Mouse (Mus musculus) bone marrow, adult 2 months (tissue): ENCODE data around the gene Dusp6. TPM values are rescaled to one million over a fixed set of nuclear protein-coding genes. Genes with fewer than 3 reads are reported as not detected.

Experiments used
- H3K27ac ChIP-seq: fragments of 200-500 bp; 2 replicates; pipeline ENCODE4 v1.5.1; 2012; ENCODE audit warnings: low read depth, mild to moderate bottlenecking, control low read depth, inconsistent platforms, low read length; ENCODE audit not compliant: control insufficient read depth, poor library complexity, insufficient read depth
- H3K4me1 ChIP-seq: fragments of 200-500 bp; 2 replicates; pipeline ENCODE4 v1.6.1; 2011; ENCODE audit warnings: low read length; ENCODE audit not compliant: control insufficient read depth, insufficient read depth
- H3K4me3 ChIP-seq: fragments of 200-500 bp; replicated peaks from 2 replicates; pipeline ENCODE3; 2011; ENCODE audit warnings: mild to moderate bottlenecking, low read depth, low read length, control low read depth; ENCODE audit not compliant: control insufficient read depth
- CTCF ChIP-seq: fragments of 200-500 bp; IDR thresholded peaks from 2 replicates; pipeline ENCODE4 v1.5.1; 2011; ENCODE audit warnings: low read length, control low read depth; ENCODE audit not compliant: control insufficient read depth, insufficient read depth
- POLR2A ChIP-seq: fragments of 200-500 bp; IDR thresholded peaks from 2 replicates; pipeline ENCODE4 v1.6.1; 2011; ENCODE audit warnings: low read depth, mild to moderate bottlenecking, control low read depth, low read length, borderline replicate concordance; ENCODE audit not compliant: control insufficient read depth
- WGBS: fragments of 180-500 bp; shearing (Covaris S2); methylation state at CpG from one replicate; pipeline ENCODE4 v1.1.7; 2018; 5-methylcytosine and 5-hydroxymethylcytosine counted together
- polyA plus RNA-seq: library from polyadenylated mRNA; stranded (reverse); fragments of >200 nt; gene quantifications from 2 replicates; pipeline ENCODE4 v1.2.4, GENCODE M21; 2011; ENCODE audit warnings: low replicate concordance; ENCODE audit not compliant: missing spikeins, insufficient read depth, insufficient read length

Dusp6 gene
- polyA plus RNA-seq, 1 experiment: 43.1 TPM

DNA sequence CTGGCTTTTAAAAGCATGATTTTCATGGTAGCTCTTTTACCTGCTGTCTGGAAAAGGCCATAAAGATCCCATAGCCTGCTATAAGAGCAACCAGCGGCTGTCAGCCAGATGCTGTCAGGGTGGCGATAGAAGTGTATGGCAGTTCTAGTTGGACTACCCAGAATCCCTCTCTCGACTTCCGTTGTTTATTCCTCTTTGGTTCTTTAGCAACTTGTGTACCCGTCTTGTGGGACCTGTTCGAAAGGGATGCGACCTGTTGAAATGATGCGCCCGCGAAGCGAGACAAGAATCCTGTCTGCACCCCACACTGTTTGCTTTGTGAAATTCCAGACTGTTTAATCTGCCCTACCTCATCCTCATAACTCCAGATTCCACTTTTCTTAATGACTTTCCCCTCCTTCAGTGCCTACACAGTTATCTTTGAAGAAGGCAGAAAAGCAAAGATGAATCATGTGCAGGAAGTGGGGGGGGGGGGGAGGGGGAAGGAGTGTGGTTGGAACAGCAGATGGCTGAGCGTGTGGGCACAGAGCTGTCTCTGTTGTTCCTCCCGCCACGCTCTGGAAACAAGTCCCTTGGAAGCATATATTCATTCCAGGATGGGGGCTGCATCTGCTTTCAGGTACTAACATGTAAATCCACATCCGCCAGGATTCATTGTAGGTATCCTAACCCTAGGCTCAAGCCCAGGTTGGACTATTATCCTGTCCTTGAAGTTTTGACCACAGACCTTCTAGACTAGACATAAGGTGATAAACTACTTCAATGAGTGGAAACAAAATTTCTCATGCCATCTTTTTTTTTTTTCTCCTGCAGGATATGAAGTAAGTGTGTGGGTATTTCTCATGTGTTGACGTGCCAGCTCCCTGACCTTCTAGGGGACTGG lies 21.0 kb upstream of the Dusp6 start:
- peak overlapping the region; percentile 26 for H3K4me3 ChIP-seq

GRCm38 (mm10) chr10:99242721-99243120 lies 20.3 kb upstream of the Dusp6 start:
- H3K4me1 ChIP-seq: peaks cover 2% of the 10 kb centered on the region
- TF ChIP-seq CTCF: no peak
- no peak for TF ChIP-seq POLR2A
- no peak overlapping the region for H3K4me3 ChIP-seq
- H3K27ac ChIP-seq: no peak overlapping the region
- WGBS: 66% methylated on average over 10 of the region's 10 CpGs

More for the DNA sequence above, 21.0 kb upstream of the Dusp6 start:
- WGBS: 17% methylated on average over 16 of the region's 16 CpGs
- H3K4me1 ChIP-seq: peaks cover 2% of the 10 kb centered on the region
- no peak for TF ChIP-seq CTCF
- no peak for TF ChIP-seq POLR2A
- peak overlapping the region; percentile 46; the same call in 1 of the 2 replicates for H3K27ac ChIP-seq

DNA sequence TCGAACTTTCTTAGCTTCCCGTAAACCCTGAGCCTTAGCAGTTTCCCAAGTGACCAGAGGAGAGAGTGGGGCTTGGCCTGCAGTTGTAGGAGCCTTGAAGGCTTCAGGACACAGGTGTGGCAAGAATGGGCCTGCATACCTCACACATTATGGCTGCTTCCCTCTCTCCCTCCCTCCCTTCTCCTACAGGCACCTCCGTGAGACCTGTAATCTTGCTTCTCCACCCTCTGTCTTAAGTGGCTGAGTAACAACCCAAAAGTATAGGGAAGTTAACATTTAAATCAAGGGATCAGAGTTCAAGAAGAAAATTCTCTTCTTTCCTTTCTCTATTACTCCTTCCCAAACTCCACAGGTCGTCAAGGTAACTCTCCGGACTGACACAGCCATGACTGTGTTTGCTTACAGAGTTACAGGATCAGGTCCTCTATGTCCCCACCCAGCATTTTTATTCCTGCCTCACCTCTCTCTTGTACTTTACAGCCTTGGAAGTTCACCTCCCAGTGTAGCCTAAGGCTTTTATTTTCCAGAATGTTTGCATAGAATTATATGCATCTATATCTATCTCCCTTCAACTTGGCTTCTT lies 19.0 kb upstream of the Dusp6 start:
- H3K4me1 ChIP-seq: peaks cover 2% of the 10 kb centered on the region
- no peak overlapping the region for H3K27ac ChIP-seq
- WGBS: 63% methylated on average over 5 of the region's 5 CpGs
- TF ChIP-seq POLR2A (no peak), CTCF (no peak)
- no peak overlapping the region for H3K4me3 ChIP-seq

- H3K4me1 ChIP-seq: peaks cover 2% of the 10 kb centered on the region
- TF ChIP-seq CTCF (no peak), POLR2A (no peak)
- WGBS: 51% methylated on average over 7 of the region's 7 CpGs
- H3K4me3 ChIP-seq: no peak overlapping the region
- no peak overlapping the region for H3K27ac ChIP-seq
These were observed 18.3 kb upstream of the Dusp6 start for GRCm38 (mm10) chr10:99244655-99245260.

- H3K27ac ChIP-seq: no peak overlapping the region
- TF ChIP-seq CTCF (no peak), POLR2A (no peak)
These were observed 16.1 kb upstream of the Dusp6 start for GRCm38 (mm10) chr10:99246797-99247508.

DNA sequence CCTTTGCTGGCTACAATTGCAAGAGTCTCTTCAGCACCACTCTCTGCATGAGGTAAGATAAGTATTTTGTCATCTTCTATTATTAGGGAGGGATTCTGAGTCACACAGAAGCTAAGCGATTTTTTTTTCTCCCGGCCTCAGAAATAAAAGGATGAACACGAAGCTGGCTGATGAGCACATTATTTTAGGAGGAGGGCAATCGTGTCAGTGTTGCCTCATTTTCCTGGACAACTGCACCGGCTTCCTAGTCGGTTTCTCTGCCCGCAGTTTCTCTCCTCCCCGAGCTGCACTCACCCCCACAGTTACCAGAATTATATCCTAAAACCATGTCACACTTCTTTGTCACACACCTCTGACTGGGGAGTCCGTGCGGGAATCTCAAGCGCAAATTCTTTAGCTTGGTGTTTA lies 12.2 kb upstream of the Dusp6 start:
- TF ChIP-seq POLR2A (no peak), CTCF (no peak)

More at GRCm38 (mm10) chr10:99246797-99247508, 16.1 kb upstream of the Dusp6 start:
- WGBS: 62% methylated on average over 20 of the region's 20 CpGs
- no peak overlapping the region for H3K4me3 ChIP-seq
- no peaks in the 10 kb centered on the region; the same call in 1 of the 2 replicates for H3K4me1 ChIP-seq

DNA sequence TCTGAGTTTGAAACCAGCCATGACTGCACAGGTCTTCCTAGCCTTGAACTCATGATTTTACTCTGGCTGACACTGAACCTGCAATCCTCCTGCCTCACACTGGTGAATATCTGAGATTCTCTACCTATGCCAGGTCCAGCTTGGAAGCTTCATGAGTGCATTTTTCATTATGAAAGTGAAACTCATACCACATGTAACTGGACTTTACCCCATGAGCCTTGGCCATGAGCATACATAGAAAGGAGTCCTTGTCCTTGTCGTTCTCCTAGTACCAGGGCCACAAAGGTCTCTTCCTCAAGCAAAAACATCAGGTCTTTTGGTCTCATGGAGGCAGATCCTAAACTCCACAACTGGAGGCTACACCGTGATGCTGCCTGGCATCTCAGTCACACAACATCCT lies 9.6 kb upstream of the Dusp6 start:
- no peak overlapping the region for H3K27ac ChIP-seq
- WGBS: 77% methylated on average over 2 of the region's 2 CpGs
- TF ChIP-seq CTCF: no peak
- no peak for TF ChIP-seq POLR2A
- no peaks in the 10 kb centered on the region; the same call in 1 of the 2 replicates for H3K4me1 ChIP-seq
- H3K4me3 ChIP-seq: no peak overlapping the region

More for the DNA sequence above, 12.2 kb upstream of the Dusp6 start:
- 50% methylated on average over 11 of the region's 11 CpGs for WGBS
- Histone ChIP-seq H3K4me3 (no peak overlapping the region), H3K4me1 (no peaks in the 10 kb centered on the region; the same call in 1 of the 2 replicates), H3K27ac (no peak overlapping the region)
